Mouse (Mus musculus): Measurements from ENCODE around the gene Sbds.

The Sbds gene

DNA sequence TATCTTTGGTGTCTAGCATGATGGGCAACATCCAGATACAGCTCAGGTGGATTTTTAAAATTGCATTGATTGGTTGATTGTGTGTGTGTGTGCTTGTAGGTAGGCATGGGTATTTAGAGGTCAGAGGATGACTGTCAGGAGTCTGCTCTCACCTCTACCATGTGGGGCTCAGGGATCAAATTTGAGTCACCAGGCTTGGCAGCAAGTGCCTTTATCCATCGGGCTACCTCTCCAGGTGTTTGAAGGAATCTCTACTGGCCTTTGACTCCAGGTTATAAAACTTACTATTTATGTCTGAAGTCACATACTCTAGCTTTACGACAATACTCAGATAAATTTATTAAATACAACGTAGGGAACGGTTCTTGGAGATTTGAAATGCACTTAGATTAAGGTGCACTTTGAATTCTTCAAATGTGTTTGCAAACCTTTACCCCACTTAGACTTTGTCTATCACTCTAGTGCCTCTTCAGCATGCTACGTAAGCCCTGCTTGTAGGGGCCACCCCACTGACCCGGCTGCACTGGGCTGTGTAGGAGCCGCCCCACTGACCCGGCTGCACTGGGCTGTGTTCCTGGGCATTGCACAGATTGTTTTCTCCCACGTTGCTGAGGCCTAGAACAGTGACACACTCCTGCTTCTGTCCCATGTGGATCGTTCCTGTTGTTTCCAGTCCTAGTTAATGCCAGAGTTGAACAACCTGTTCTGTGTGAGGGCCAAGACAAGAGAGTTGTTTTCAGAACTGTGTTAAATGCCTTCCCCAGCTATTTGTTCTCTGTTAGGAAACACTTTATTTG, 54.9 kb downstream of the Sbds start:
- no peak for DNase-seq (ENCODE audit: low spot score)

DNA sequence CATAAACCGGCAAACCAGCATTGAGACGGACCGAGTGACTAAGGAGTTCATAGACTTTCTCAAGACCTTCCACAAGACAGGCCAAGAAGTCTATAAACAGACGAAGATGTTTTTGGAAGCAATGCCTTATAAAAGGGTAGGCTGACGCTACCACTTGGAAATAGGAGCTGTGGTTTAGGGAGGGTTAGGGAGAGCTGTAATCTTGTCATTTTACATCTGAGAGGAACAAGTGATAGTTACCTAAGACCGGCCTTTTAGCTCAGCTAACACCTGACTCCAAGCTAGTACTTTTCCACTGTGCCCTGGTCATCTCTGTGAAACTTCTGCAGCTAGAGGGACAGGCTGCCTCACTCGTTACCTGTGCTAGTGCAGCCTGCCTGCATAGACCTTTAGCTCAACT, 57.3 kb downstream of the Sbds start:
- DNase-seq (ENCODE audit: low spot score), result no peak

DNA sequence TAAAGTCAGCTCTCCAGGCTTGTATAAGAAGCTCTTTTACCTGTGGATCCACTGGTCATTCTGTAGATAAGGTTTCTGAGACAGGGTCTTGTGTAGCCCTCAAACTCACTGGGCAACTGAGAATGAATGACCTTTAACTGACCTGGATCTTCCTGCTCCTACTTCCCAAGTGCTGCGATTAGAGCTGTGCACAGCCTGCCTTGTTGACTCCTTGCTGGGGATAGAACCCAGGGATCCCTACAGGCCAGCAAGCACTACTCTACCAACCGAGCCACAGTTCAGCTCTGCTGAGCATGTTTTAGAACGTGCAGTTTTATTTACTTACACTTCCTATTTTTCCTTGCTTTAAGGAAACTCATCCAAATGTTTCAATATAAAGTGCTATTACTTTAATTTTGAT, 57.9 kb downstream of the Sbds start:
- no peak for DNase-seq (ENCODE audit: low spot score)

DNA sequence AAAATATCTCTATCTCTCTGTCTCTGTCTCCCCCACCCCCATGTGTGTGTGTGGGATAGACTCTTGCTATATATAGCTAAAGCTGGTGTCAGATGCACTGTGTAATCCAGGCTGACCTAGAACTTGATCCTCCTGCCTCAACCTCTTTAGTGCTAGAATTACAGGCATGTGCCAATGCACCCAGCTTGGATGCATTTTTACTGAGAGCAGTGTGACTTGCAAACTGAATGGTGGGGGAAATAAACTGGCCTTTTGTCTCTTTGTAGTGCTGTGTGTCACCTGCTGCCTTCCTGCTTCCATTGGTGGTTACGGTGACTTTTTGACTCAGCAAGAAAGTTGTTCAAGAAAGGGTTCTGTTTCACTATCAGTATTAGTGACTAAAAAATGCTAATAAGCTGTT, 59.0 kb downstream of the Sbds start:
- DNase-seq (ENCODE audit: low spot score), result no peak
